Mouse (Mus musculus): ENCODE measurements around the gene Hoxa13.
A peak's percentile ranks its signal among the peaks of the same experiment; 100 is the strongest.

The Hoxa13 gene

DNA sequence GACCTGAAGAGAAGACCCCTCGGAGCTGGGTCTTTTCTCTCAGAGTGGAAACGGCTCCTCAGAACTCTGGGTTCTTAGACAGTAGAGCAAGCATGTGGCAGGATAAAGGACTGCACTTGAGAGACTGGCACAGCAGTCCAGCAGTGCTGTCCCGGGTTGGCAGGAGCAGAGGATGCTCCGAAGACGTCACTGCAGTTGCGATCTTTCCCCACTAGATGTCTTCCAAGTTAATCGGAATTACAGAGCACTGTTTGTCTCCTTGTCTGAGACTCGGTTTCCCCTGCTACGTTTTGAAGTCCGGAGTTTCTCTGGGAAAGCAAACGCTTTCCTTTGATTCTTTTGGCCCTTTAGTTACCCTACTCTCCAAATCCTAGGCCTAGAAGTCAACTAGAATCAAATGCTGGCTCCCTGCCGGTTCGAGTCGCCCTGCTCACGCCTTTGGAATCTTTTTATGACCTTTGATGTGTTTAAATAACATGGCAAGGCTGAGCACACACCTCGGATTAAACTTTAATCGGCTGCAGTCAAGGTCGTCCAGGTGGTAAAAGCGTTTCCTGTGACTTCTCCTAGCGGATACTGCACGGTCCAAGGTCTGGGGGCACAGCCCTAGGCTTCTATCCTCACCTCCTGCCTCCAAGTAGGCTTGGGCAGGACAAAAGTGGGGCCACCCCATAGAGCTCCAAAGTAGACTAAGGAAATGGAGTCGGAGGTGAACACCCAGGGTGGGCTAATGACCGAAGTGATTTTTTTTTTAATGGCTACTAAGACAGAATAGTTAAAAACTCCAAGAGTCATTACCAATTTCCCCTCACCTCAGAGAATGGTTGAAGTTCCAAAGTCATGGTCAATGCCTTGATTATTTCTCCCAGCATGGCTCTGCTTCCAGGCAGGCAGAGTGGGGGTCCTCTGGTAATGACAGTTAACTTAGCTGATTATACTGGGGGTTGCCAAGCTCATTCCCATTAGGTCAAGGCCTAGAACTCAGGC, 10.1 kb upstream of the Hoxa13 start:
- DNase-seq (ENCODE audit: low spot score in 2 of 2): peak; percentile 28 to 70

DNA sequence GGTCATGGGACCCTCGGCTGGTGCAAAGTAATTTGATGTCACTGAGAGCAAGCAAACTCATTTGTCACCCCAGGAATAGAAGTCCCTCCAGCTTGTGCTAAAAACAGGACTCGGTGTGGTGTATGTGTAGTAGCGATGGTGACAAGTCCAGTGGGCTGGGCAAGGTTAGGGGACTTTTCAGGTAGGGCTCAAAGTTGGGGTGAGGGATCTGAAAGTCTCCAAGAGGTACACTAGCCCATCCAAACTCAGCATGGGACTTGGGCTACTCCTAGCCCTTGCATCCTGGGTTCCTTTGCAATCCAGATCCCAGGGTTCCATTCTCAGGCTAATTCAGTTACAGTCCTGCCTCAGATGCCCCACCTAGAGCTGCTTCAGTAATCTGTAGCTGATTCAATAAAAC, 8.1 kb upstream of the Hoxa13 start:
- peak in 1 of 2 experiments; percentile 4 for DNase-seq (ENCODE audit: low spot score in 2 of 2)

DNA sequence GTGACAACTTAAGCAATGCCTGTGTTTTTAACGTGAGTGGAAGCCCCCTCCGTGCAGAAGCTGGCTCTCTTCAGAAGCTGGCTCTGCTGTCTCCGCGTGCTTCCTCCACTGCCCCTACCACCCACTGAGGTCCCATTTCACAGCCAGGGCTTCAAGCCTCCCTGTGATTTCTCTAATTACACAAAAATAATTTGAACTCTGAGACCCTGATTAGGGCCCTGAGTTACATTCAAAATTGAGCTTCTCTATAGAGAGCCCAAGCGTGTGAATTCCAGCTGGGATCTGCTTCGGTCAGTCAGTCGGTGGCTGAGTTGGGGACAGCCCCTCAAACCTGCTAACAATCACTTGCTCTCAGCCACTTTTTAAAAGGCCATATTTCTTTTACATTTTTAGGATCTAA, 7.7 kb upstream of the Hoxa13 start:
- DNase-seq (ENCODE audit: low spot score in 2 of 2): peak in 1 of 2 experiments; percentile 7

- no peak for DNase-seq (ENCODE audit: low spot score in 2 of 2)
Measured at GRCm38 (mm10) chr6:52267691-52268090, 7.0 kb upstream of the Hoxa13 start.

GRCm38 (mm10) chr6:52267221-52267620, 6.5 kb upstream of the Hoxa13 start:
- no peak for DNase-seq (ENCODE audit: low spot score in 2 of 2)

DNA sequence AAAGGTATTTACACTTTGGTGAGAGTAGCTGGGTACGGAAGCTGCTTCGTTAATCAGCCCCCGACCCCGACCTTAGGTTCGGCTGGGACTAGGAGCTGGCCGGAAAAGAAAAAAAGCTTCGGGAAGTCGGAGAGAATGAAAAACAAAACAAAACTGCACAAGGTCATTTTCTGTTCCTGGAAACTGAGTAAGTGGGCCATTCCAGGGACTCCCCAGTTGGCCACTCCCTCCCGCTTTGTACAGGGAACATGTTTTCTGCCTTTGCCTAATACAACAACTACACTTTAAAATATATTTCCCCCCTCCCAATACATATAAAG, 5.9 kb upstream of the Hoxa13 start:
- peak in 1 of 2 experiments; percentile 1 for DNase-seq (ENCODE audit: low spot score in 2 of 2)

GRCm38 (mm10) chr6:52265913-52266665, 5.4 kb upstream of the Hoxa13 start:
- no peak for DNase-seq (ENCODE audit: low spot score in 2 of 2)

- peak in 1 of 2 experiments; percentile 14 for DNase-seq (ENCODE audit: low spot score in 2 of 2)
Measured at GRCm38 (mm10) chr6:52265306-52265912, 4.7 kb upstream of the Hoxa13 start.

GRCm38 (mm10) chr6:52264106-52264790, 3.6 kb upstream of the Hoxa13 start:
- peak in 1 of 2 experiments; percentile 9 for DNase-seq (ENCODE audit: low spot score in 2 of 2)

DNA sequence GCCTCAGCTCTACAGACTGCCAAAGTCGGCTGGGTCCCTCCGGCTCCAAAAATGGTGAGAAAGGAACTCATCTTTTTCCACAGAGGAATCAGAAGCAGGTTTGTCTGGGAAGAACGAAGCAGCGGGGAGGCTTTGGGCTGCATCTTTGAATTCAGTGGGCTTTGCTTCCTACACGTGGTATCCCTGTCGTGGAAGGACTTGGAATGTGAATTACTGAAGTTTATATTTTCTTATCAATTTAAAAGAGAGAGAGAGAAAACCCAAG, 2.6 kb upstream of the Hoxa13 start:
- no peak for DNase-seq (ENCODE audit: low spot score in 2 of 2)

GRCm38 (mm10) chr6:52262463-52263320, 2.0 kb upstream of the Hoxa13 start:
- DNase-seq (ENCODE audit: low spot score in 2 of 2): peak in 1 of 2 experiments; percentile 10

- peak in 1 of 2 experiments; percentile 16 for DNase-seq (ENCODE audit: low spot score in 2 of 2)
Measured at GRCm38 (mm10) chr6:52261751-52262462, 1.2 kb upstream of the Hoxa13 start.

GRCm38 (mm10) chr6:52259811-52260261, 844 bp downstream of the Hoxa13 start:
- DNase-seq (ENCODE audit: low spot score in 2 of 2): no peak

- no peak for DNase-seq (ENCODE audit: low spot score in 2 of 2)
Measured at GRCm38 (mm10) chr6:52259081-52259790, 1.4 kb downstream of the Hoxa13 start.

- DNase-seq (ENCODE audit: low spot score in 2 of 2): peak; percentile 65 to 84
Measured at GRCm38 (mm10) chr6:52256956-52257355, 3.7 kb downstream of the Hoxa13 start.

- no peak for DNase-seq (ENCODE audit: low spot score in 2 of 2)
Measured at GRCm38 (mm10) chr6:52253511-52254500, 6.9 kb downstream of the Hoxa13 start.

GRCm38 (mm10) chr6:52252775-52253376, 7.8 kb downstream of the Hoxa13 start:
- no peak for DNase-seq (ENCODE audit: low spot score in 2 of 2)

Measured in cerebellum, postnatal 4 days (tissue).